Mouse (Mus musculus): Measurements from ENCODE around the gene Pakap.
A peak's percentile ranks its signal among the peaks of the same experiment; 100 is the strongest.

Gene Pakap

GRCm38 (mm10) chr4:57567666-57568206, at the start of gene Pakap:
TSS of gene Pakap (plus strand) at chr4:57568179.
- DNase-seq (ENCODE audit: low read depth, low spot score), result no peak

GRCm38 (mm10) chr4:57523456-57523855, 44.5 kb upstream of the Pakap start:
- DNase-seq (ENCODE audit: low read depth, low spot score), result no peak

- no peak for DNase-seq (ENCODE audit: low read depth, low spot score)
Observed at GRCm38 (mm10) chr4:57524461-57524860, 43.5 kb upstream of the Pakap start.

- DNase-seq (ENCODE audit: low read depth, low spot score), result no peak
Observed at GRCm38 (mm10) chr4:57525221-57526011, 42.6 kb upstream of the Pakap start.

GRCm38 (mm10) chr4:57528296-57528695, 39.7 kb upstream of the Pakap start:
- no peak for DNase-seq (ENCODE audit: low read depth, low spot score)

- no peak for DNase-seq (ENCODE audit: low read depth, low spot score)
Observed at GRCm38 (mm10) chr4:57533686-57534085, 34.3 kb upstream of the Pakap start.

- DNase-seq (ENCODE audit: low read depth, low spot score), result no peak
Observed at GRCm38 (mm10) chr4:57534232-57534631, 33.7 kb upstream of the Pakap start.

- DNase-seq (ENCODE audit: low read depth, low spot score), result peak; percentile 2
Observed at GRCm38 (mm10) chr4:57535087-57535486, 32.9 kb upstream of the Pakap start.

GRCm38 (mm10) chr4:57538029-57538688, 29.8 kb upstream of the Pakap start:
- DNase-seq (ENCODE audit: low read depth, low spot score), result no peak

- no peak for DNase-seq (ENCODE audit: low read depth, low spot score)
Observed at GRCm38 (mm10) chr4:57543692-57544256, 24.2 kb upstream of the Pakap start.

- no peak for DNase-seq (ENCODE audit: low read depth, low spot score)
Observed at GRCm38 (mm10) chr4:57547785-57548184, 20.2 kb upstream of the Pakap start.

GRCm38 (mm10) chr4:57550216-57550615, 17.8 kb upstream of the Pakap start:
- DNase-seq (ENCODE audit: low read depth, low spot score), result no peak

GRCm38 (mm10) chr4:57557102-57557501, 10.9 kb upstream of the Pakap start:
- no peak for DNase-seq (ENCODE audit: low read depth, low spot score)

GRCm38 (mm10) chr4:57559438-57559837, 8.5 kb upstream of the Pakap start:
- DNase-seq (ENCODE audit: low read depth, low spot score), result no peak

- no peak for DNase-seq (ENCODE audit: low read depth, low spot score)
Observed at GRCm38 (mm10) chr4:57560010-57560409, 8.0 kb upstream of the Pakap start.

- no peak for DNase-seq (ENCODE audit: low read depth, low spot score)
Observed at GRCm38 (mm10) chr4:57561055-57561454, 6.9 kb upstream of the Pakap start.

GRCm38 (mm10) chr4:57565283-57565682, 2.7 kb upstream of the Pakap start:
- no peak for DNase-seq (ENCODE audit: low read depth, low spot score)

- peak; percentile 2 for DNase-seq (ENCODE audit: low read depth, low spot score)
Observed at GRCm38 (mm10) chr4:57565811-57566210, 2.2 kb upstream of the Pakap start.

- DNase-seq (ENCODE audit: low read depth, low spot score), result no peak
Observed at GRCm38 (mm10) chr4:57568268-57569068, 489 bp downstream of the Pakap start.

GRCm38 (mm10) chr4:57569069-57569355, 1.0 kb downstream of the Pakap start:
- DNase-seq (ENCODE audit: low read depth, low spot score), result no peak

- DNase-seq (ENCODE audit: low read depth, low spot score), result no peak
Observed at GRCm38 (mm10) chr4:57569711-57570110, 1.7 kb downstream of the Pakap start.

- no peak for DNase-seq (ENCODE audit: low read depth, low spot score)
Observed at GRCm38 (mm10) chr4:57570229-57570628, 2.2 kb downstream of the Pakap start.
